Mouse (Mus musculus) stomach, embryonic 14.5 days (tissue): ENCODE results near the gene Fam71f2. TPM values are rescaled to one million over a fixed set of nuclear protein-coding genes. Genes with fewer than 3 reads are reported as not detected.

ENCODE experiments used
- polyA plus RNA-seq: library from polyadenylated mRNA; unstranded; fragments of >200 nt; fragmentation: Nextera tagmentation; extraction: Ambion mirVana; gene quantifications from 2 replicates; pipeline ENCODE4 v1.2.1, GENCODE M21; 2014

Gene Fam71f2
- polyA plus RNA-seq, 1 experiment from 2014 or later: 0.68 TPM

Other genes with a start within 250 kb of the Fam71f2 start
- not detected in 2 replicates for gene Lep, start 219.4 kb upstream of the Fam71f2 start, polyA plus RNA-seq
- 44.1 and 48.5 TPM in 2 replicates for gene Rbm28, start 114.6 kb upstream of the Fam71f2 start, polyA plus RNA-seq
- gene Prrt4, start 100.0 kb upstream of the Fam71f2 start, polyA plus RNA-seq: 0.38 and 0.48 TPM in 2 replicates
- 36.1 and 41.7 TPM in 2 replicates for gene Impdh1, start 63.2 kb upstream of the Fam71f2 start, polyA plus RNA-seq
- gene Hilpda, start 7.1 kb upstream of the Fam71f2 start, polyA plus RNA-seq: 36.5 and 40.1 TPM in 2 replicates
- not detected in 2 replicates for gene Fam71f1, start 39.5 kb downstream of the Fam71f2 start, polyA plus RNA-seq
- gene Calu, start 68.5 kb downstream of the Fam71f2 start, polyA plus RNA-seq: 384 and 413 TPM in 2 replicates
- gene Opn1sw, start 108.9 kb downstream of the Fam71f2 start, polyA plus RNA-seq: 1.3 and 1.5 TPM in 2 replicates
- 22.0 and 29.5 TPM in 2 replicates for gene Ccdc136, start 116.7 kb downstream of the Fam71f2 start, polyA plus RNA-seq
- gene Flnc, start 153.7 kb downstream of the Fam71f2 start, polyA plus RNA-seq: 17.9 and 19.8 TPM in 2 replicates
- gene Atp6v1f, start 188.1 kb downstream of the Fam71f2 start, polyA plus RNA-seq: 235 and 266 TPM in 2 replicates
- 0.64 TPM in 1 of 2 replicates, not detected in the other for gene Atp6v1fnb, start 191.8 kb downstream of the Fam71f2 start, polyA plus RNA-seq
- 25.0 and 30.4 TPM in 2 replicates for gene Kcp, start 228.4 kb downstream of the Fam71f2 start, polyA plus RNA-seq
- 6.4 and 7.2 TPM in 2 replicates for gene Irf5, start 247.0 kb downstream of the Fam71f2 start, polyA plus RNA-seq